Mouse (Mus musculus) liver, embryonic 13.5 days (tissue): ENCODE results near the gene Cap2. TPM values are rescaled to one million over a fixed set of nuclear protein-coding genes. Genes with fewer than 3 reads are reported as not detected.

Source experiments
- ATAC-seq: fragments of 200-750 bp; cut with Nextera tagmentation; 2 replicates; pipeline ENCODE4 v1.8.0; 2017; ENCODE audit warnings: low read depth, mild to moderate bottlenecking, moderate number of reproducible peaks, moderate library complexity
- DNase-seq: peaks from one replicate; pipeline ENCODE4 v3.0.0; 2022
- H3K27ac ChIP-seq: fragments of 300-500 bp; sonication (generic); 2 replicates; pipeline ENCODE4 v1.5.1; 2015; ENCODE audit warnings: moderate library complexity, mild to moderate bottlenecking, inconsistent platforms
- H3K27me3 ChIP-seq: fragments of 300-500 bp; sonication (generic); 2 replicates; pipeline ENCODE4 v1.6.1; 2015; ENCODE audit warnings: mild to moderate bottlenecking, inconsistent platforms
- H3K36me3 ChIP-seq: fragments of 300-500 bp; sonication (generic); 2 replicates; pipeline ENCODE4 v1.6.1; 2015; ENCODE audit warnings: mild to moderate bottlenecking, inconsistent platforms
- H3K4me1 ChIP-seq: fragments of 300-500 bp; sonication (generic); replicated peaks from 2 replicates; pipeline ENCODE4 v1.6.1; 2015; ENCODE audit warnings: inconsistent platforms
- H3K4me2 ChIP-seq: fragments of 300-500 bp; sonication (generic); 2 replicates; pipeline ENCODE4 v1.6.1; 2015; ENCODE audit warnings: inconsistent platforms, mild to moderate bottlenecking, moderate library complexity
- H3K4me3 ChIP-seq: fragments of 300-500 bp; sonication (generic); replicated peaks from 2 replicates; pipeline ENCODE4 v1.5.1; 2015; ENCODE audit warnings: mild to moderate bottlenecking, inconsistent platforms
- H3K9ac ChIP-seq: fragments of 300-500 bp; sonication (generic); 2 replicates; pipeline ENCODE4 v1.6.1; 2015; ENCODE audit warnings: mild to moderate bottlenecking, inconsistent platforms
- H3K9me3 ChIP-seq: fragments of 300-500 bp; sonication (generic); replicated peaks from 2 replicates; pipeline ENCODE4 v1.6.1; 2016; ENCODE audit warnings: inconsistent platforms
- WGBS: fragments of 180-500 bp; shearing (Covaris S2); methylation state at CpG from one replicate; pipeline ENCODE4 v1.1.7; 2015; ENCODE audit not compliant: insufficient replicate concordance; 5-methylcytosine and 5-hydroxymethylcytosine counted together
- polyA plus RNA-seq: library from polyadenylated mRNA; unstranded; fragments of >200 nt; fragmentation: Nextera tagmentation; extraction: Ambion mirVana; gene quantifications from 2 replicates; pipeline ENCODE4 v1.2.1, GENCODE M21; 2015

Gene Cap2
- polyA plus RNA-seq, 1 experiment from 2014 or later: 2.0 TPM

DNA sequence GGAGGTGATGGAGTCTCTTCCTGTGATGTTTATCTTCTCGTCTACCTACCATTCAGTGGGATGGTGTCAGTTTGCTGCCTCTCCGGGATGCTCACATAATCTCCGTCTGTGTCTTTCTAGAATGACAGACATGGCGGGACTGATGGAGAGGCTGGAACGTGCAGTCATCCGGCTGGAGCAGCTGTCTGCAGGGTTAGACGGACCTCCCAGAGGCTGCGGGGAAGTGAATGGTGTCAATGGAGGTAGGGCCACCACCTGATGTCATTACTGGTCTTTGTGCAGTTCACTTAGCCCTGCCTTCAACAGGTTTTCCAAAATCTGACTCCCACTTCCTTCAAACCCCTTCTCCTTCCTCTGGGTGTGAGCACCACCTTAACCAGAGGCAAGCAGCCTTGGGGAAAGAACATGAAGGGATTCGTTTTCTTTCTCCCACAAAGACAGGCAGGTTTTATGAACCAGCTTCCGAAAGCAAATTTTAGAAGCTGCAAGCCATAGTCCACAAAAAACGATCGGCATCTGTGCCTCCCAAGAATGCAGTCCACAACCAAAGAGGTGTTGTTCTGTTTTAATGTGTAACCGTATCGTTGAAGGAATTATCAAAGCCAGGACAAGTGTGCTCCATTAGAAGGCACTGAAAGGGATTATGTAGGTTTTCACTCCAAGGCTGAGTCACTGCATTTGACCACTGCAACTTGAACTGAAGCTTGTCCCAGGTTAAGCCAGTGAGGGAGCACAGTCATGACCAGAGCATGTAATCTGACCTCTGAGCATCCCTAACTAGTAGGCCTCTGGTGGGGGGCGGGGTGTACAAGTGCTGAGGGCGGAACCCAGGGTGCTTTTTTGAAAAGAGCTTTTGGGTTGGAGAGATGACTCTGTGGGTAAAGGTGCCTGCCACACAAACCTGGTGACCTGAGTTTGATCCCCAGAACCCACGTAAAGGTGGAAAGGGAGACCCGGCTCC, 23.9 kb downstream of the Cap2 start:
- Histone ChIP-seq H3K9ac (no peak overlapping the region), H3K27ac (no peak overlapping the region), H3K36me3 (no peaks in the 10 kb centered on the region), H3K9me3 (no peaks in the 10 kb centered on the region), H3K4me3 (no peak overlapping the region), H3K4me2 (no peak overlapping the region), H3K4me1 (no peaks in the 10 kb centered on the region), H3K27me3 (no peaks in the 10 kb centered on the region)
- no peak for DNase-seq
- ATAC-seq: no peak
- 78% methylated on average over 18 of the region's 18 CpGs for WGBS

DNA sequence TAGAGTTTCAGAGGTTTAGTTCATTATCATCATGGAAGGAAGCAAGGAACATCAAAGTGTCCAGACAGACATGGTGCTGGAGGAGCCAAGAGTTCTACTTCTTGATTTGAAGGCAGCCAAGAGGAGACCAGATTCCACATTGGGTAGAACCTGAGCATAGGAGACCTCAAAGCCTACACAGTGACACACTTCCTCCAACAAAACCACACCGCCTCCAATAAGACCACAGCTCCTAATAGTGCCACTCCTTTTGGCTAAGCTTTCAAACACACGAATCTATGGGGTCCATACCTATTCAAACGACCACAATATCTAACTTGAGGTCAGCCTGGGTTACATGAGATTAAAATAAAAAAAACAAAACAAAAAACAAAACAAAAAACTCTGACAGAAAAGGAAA, 25.0 kb downstream of the Cap2 start:
- Histone ChIP-seq H3K4me1 (no peaks in the 10 kb centered on the region), H3K36me3 (no peaks in the 10 kb centered on the region), H3K4me3 (no peak overlapping the region), H3K27me3 (no peaks in the 10 kb centered on the region), H3K4me2 (no peak overlapping the region), H3K9ac (no peak overlapping the region), H3K9me3 (no peaks in the 10 kb centered on the region), H3K27ac (no peak overlapping the region)
- no peak for DNase-seq
- 17% methylated on average over 3 of the region's 3 CpGs for WGBS
- no peak for ATAC-seq

DNA sequence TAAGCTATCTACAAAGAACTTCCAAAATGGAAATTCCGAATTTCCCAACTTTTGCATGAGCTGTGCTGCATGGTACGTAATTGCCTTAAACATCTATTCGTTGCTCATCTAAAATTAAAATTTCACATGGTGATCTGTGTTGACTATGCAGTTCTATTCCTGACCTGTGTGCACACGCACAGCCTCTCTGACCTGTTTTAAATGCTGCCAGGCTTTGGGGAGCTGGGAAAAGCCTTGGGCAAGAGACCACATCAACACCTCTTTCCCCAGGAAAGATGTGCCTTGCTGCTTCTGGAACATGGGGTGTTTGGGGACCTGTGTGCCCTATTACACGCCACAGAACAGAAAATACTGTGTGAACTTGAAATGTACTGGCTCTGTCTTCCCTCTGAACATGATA, 25.7 kb downstream of the Cap2 start:
- Histone ChIP-seq H3K4me3 (no peak overlapping the region), H3K27ac (no peak overlapping the region), H3K9ac (no peak overlapping the region), H3K27me3 (no peaks in the 10 kb centered on the region), H3K36me3 (no peaks in the 10 kb centered on the region), H3K9me3 (no peaks in the 10 kb centered on the region), H3K4me2 (no peak overlapping the region), H3K4me1 (no peaks in the 10 kb centered on the region)
- ATAC-seq: no peak
- DNase-seq: no peak
- 70% methylated on average over 5 of the region's 5 CpGs for WGBS

DNA sequence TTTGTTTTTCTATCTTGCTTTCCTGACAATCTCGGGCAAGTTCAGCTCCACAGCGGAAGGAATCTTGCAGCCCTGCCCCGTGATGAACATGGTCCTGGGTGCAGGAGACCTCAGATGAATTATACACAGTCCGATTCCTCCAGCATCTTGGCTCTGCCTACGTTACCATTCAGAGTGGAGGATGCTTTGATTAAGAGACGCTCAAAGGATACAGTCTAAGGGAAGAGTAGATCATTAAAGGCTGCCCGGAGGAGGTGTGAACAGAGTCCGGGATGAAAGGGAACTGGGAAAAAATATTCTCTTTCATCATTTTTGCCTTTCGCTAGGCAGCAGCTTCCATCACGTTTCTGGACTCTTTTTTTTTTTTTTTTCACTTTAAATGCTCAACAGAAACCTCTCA, 27.4 kb downstream of the Cap2 start:
- DNase-seq (no peak), ATAC-seq (no peak)
- no peak overlapping the region for H3K4me3 ChIP-seq
- no peaks in the 10 kb centered on the region for H3K4me1 ChIP-seq
- H3K27ac ChIP-seq: no peak overlapping the region
- H3K4me2 ChIP-seq: no peak overlapping the region
- H3K9me3 ChIP-seq: no peaks in the 10 kb centered on the region
- WGBS: 62% methylated on average over 10 of the region's 10 CpGs
- no peaks in the 10 kb centered on the region for H3K36me3 ChIP-seq
- no peak overlapping the region for H3K9ac ChIP-seq
- H3K27me3 ChIP-seq: no peaks in the 10 kb centered on the region

DNA sequence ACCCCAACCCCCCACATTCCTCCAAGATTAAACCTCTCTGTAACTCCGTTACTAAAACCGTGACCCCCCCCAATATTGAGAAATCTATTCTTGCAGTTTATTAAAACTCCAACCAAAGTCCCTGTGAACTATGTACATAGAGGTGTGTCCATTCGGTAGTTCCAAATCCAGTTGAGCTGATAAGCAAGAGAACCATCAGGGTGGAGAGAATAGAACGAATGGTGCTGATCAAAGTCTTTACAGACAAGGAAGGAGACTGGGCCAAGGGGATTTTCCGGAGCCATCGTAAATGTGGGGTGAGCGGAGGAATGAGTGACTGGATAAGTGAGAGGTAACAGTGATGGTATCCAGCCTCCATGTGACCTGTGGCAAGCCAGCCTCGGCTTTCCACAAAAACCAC, 28.9 kb downstream of the Cap2 start:
- no peak for DNase-seq
- Histone ChIP-seq H3K36me3 (no peaks in the 10 kb centered on the region), H3K9ac (no peak overlapping the region), H3K4me1 (no peaks in the 10 kb centered on the region), H3K9me3 (no peaks in the 10 kb centered on the region), H3K4me2 (no peak overlapping the region), H3K4me3 (no peak overlapping the region), H3K27ac (no peak overlapping the region), H3K27me3 (no peaks in the 10 kb centered on the region)
- WGBS: 66% methylated on average over 8 of the region's 8 CpGs
- no peak for ATAC-seq

DNA sequence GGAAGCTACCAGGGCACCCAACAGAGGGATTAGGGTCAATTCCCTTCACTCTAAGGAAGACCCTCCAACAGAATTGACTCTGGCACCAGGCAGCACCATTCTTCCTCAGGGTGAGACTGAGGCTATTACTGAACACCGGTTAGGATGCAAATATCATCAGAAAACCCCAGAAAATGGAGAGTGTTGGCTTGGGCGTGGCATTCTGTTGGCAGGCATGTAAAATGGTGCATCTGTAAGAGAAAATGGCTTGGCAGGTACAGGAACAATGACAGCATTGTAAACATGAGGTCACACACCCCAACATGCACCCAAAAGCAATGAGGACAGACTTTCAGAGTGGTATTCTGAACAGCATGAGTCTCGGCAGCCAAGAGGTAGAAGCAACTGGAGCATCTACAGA, 30.0 kb downstream of the Cap2 start:
- Histone ChIP-seq H3K27ac (no peak overlapping the region), H3K4me1 (no peaks in the 10 kb centered on the region), H3K4me2 (no peak overlapping the region), H3K4me3 (no peak overlapping the region), H3K9ac (no peak overlapping the region), H3K27me3 (no peaks in the 10 kb centered on the region), H3K9me3 (no peaks in the 10 kb centered on the region), H3K36me3 (no peaks in the 10 kb centered on the region)
- no peak for DNase-seq
- ATAC-seq: no peak
- WGBS: 66% methylated on average over 3 of the region's 3 CpGs

DNA sequence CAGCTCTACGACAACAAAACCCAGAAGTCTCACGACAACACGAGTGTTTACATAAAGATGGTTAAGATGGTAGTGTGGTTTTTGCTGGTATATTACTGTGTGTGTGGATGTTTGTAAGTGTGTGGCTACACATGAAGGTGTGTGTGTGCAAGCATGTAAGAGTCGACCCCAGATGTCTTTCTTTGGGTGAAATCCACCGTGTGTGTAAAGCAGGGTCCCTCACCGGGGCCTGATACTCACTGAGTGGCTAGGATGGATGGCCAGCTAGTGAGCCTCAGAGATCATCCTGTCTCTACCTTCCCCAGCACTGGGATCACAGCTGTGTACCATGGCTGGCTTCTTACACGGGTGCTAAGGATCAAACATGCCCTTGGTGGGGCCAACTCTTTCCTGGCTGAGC, 30.6 kb downstream of the Cap2 start:
- ATAC-seq (no peak), DNase-seq (no peak)
- no peak overlapping the region for H3K4me2 ChIP-seq
- H3K9ac ChIP-seq: no peak overlapping the region
- no peaks in the 10 kb centered on the region for H3K9me3 ChIP-seq
- no peak overlapping the region for H3K27ac ChIP-seq
- H3K4me3 ChIP-seq: no peak overlapping the region
- no peaks in the 10 kb centered on the region for H3K27me3 ChIP-seq
- H3K36me3 ChIP-seq: no peaks in the 10 kb centered on the region
- 72% methylated on average over 7 of the region's 7 CpGs for WGBS
- no peaks in the 10 kb centered on the region for H3K4me1 ChIP-seq

DNA sequence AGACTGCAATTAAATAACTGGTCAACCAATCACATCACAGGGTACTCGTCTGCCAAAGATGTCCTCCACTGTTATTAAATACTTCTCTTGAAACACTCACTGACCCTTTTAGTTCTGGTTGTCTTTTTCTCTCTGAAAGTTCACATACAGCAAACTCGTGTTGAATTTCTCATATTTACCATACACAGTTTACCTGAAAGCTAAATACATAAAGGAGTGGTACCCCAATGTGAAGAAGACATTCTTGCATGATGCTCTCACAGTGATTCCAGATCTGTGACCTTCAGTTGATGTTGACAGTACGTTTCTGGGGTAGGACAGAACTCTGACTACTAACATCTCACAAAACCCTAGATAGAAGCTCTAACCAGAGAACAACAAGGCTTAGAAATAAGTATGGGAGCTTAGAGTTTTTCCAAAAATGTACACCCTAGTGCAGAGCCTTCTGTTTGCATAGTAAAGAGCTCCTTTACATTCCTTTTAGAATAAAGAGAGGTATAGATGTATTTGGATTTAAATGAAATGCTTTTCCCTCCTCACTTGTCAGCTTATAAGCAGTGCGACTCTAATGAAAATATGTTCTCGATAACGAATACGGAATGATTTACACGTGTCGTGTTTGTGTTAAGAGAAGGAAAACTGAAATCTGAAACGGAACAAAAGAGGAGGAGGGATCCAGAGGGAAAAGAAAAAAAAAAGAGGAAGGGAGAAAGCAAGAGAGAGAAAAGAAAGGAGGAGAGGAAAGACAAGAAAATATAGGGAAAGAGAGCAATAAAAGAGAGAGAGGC, 31.9 kb downstream of the Cap2 start:
- Histone ChIP-seq H3K4me1 (no peaks in the 10 kb centered on the region), H3K36me3 (no peaks in the 10 kb centered on the region), H3K4me2 (no peak overlapping the region), H3K27me3 (no peaks in the 10 kb centered on the region), H3K27ac (no peak overlapping the region), H3K9ac (no peak overlapping the region), H3K4me3 (no peak overlapping the region), H3K9me3 (no peaks in the 10 kb centered on the region)
- DNase-seq: no peak
- ATAC-seq: no peak
- 57% methylated on average over 10 of the region's 10 CpGs for WGBS

DNA sequence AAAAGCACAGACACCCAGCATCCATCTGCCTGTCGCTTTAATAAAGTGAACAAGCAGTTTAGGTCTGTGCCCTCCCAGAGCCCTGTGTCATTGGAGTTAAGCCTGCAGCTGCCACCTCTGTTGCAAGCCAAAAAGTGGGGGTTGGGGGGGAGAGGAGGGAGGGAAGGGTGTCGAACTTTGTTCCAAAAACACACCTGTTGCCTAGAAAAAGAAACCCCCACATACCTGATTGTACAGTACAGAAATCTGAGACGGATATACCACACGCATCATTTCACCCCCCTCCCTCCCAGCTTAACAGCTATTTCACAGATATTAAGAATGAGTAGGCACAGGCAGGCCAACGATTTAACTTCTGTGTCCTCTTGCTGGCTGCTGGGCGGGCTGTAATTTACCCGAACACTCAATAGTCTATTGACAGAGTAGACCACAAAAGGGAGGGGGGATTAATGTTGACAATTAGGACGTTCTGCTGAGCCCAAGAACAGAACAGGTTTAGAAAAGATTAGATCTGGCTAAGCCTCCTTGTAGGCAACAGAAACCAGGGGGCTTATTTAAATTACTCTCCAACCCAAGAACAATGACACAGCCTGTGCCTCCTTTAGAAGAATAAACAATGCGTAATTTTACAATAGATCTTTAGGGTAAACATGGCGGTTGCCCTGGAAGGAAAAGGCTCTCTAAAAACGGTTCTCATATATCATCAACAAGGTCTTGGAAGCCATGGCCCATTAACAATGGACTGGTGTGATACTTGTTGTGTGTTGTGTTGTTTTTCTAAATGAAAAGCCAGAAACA, 32.7 kb downstream of the Cap2 start:
- Histone ChIP-seq H3K9me3 (no peaks in the 10 kb centered on the region), H3K4me2 (0 out of 2 replicates have a peak overlapping the region, but pooled peaks have one; percentile 12), H3K4me3 (no peak overlapping the region), H3K36me3 (no peaks in the 10 kb centered on the region), H3K9ac (no peak overlapping the region), H3K4me1 (no peaks in the 10 kb centered on the region), H3K27me3 (no peaks in the 10 kb centered on the region), H3K27ac (no peak overlapping the region)
- DNase-seq (no peak), ATAC-seq (no peak)
- 43% methylated on average over 11 of the region's 11 CpGs for WGBS

DNA sequence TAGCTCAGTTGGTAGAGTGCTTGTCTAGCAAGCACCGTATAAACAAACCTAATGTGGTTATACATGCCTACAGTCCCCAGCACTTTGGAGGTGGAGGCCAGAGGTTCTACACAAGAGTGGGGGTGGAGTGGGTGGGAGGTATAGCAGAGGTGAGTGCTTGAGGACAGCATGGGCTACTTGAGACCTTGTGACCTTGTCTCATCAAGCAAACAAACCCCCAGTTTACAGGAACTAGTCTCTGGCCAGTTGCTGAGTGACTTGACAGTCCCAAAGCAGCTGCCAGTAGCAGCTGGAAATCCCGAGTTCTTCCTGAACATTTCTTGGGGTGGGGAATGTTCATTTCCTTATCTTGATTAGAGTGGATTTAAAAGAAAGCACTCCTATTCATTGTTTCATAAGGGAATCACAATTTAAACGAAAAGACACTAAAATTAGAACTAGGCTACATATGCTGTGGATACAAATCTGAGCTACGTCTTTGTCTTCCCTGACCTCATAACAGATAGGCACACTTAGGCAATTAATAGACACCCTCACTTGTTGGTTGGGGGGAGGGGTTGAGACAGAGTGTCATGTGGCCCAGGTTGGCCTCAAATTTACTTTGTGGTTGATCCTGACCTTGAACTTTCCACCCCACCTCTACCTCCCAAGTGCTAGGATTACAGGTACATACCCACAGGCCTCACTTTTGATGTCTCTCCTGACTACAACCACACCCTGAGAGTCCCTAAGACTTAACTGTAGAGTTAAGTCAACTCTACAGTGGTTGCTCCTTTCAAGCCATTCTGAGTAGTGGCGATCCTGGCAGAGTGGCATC, 33.5 kb downstream of the Cap2 start:
- no peak overlapping the region for H3K9ac ChIP-seq
- no peak overlapping the region for H3K4me3 ChIP-seq
- no peak overlapping the region for H3K4me2 ChIP-seq
- H3K4me1 ChIP-seq: no peaks in the 10 kb centered on the region
- WGBS: 59% methylated on average over 5 of the region's 5 CpGs
- no peak for DNase-seq
- H3K27me3 ChIP-seq: no peaks in the 10 kb centered on the region
- no peak overlapping the region for H3K27ac ChIP-seq
- no peaks in the 10 kb centered on the region for H3K9me3 ChIP-seq
- ATAC-seq: no peak
- H3K36me3 ChIP-seq: no peaks in the 10 kb centered on the region
